Mouse (Mus musculus) heart, embryonic 16.5 days (tissue): ENCODE data around the gene Cdh5. TPM values are rescaled to one million over a fixed set of nuclear protein-coding genes. Genes with fewer than 3 reads are reported as not detected.
"Not testable (repeated sequence)": the region's sequence is repeated elsewhere in the genome, so short reads cannot be mapped to it uniquely, and the experiment has no call there.

Experiments
- ATAC-seq: fragments of 200-750 bp; cut with Nextera tagmentation; replicated peaks from 2 replicates; pipeline ENCODE4 v1.8.0; 2017; ENCODE audit warnings: moderate number of reproducible peaks; ENCODE audit not compliant: insufficient read depth, low FRiP score; ENCODE audit errors: extremely low read depth
- H3K27ac ChIP-seq: fragments of 300-500 bp; sonication (generic); 2 replicates; pipeline ENCODE4 v1.5.1; 2014; ENCODE audit warnings: mild to moderate bottlenecking, low read length, control low read depth, moderate library complexity
- H3K27me3 ChIP-seq: fragments of 300-500 bp; sonication (generic); 2 replicates; pipeline ENCODE4 v1.6.1; 2014; ENCODE audit warnings: low read length, mixed read lengths; ENCODE audit not compliant: control insufficient read depth, insufficient read depth
- H3K36me3 ChIP-seq: fragments of 300-500 bp; sonication (generic); 2 replicates; pipeline ENCODE4 v1.6.1; 2014; ENCODE audit not compliant: control insufficient read depth, insufficient read depth
- H3K4me1 ChIP-seq: fragments of 300-500 bp; sonication (generic); 2 replicates; pipeline ENCODE4 v1.6.1; 2014; ENCODE audit warnings: low read length, mixed read lengths; ENCODE audit not compliant: control insufficient read depth, insufficient read depth
- H3K4me2 ChIP-seq: fragments of 300-500 bp; sonication (generic); 2 replicates; pipeline ENCODE4 v1.6.1; 2014; ENCODE audit warnings: low read depth, mild to moderate bottlenecking, control low read depth, low read length
- H3K4me3 ChIP-seq: fragments of 300-500 bp; sonication (generic); 2 replicates; pipeline ENCODE4 v1.5.1; 2014; ENCODE audit warnings: mild to moderate bottlenecking, control low read depth, low read length
- H3K9ac ChIP-seq: fragments of 300-500 bp; sonication (generic); 2 replicates; pipeline ENCODE4 v1.6.1; 2014; ENCODE audit warnings: low read length, control low read depth
- H3K9me3 ChIP-seq: fragments of 300-500 bp; sonication (generic); replicated peaks from 2 replicates; pipeline ENCODE4 v1.6.1; 2016; ENCODE audit warnings: low read length; ENCODE audit not compliant: control insufficient read depth
- WGBS: fragments of 180-500 bp; shearing (Covaris S2); extraction: QIAGEN DNeasy Blood & Tissue Kit; methylation state at CpG from one replicate; pipeline ENCODE4 v1.1.7; 2014; 5-methylcytosine and 5-hydroxymethylcytosine counted together
- polyA plus RNA-seq: library from polyadenylated mRNA; unstranded; fragments of >200 nt; fragmentation: Nextera tagmentation; extraction: Ambion mirVana; gene quantifications from 2 replicates; pipeline ENCODE4 v1.2.1, GENCODE M21; 2015

The Cdh5 gene
- polyA plus RNA-seq, 1 experiment from 2014 or later: 48.8 TPM

DNA sequence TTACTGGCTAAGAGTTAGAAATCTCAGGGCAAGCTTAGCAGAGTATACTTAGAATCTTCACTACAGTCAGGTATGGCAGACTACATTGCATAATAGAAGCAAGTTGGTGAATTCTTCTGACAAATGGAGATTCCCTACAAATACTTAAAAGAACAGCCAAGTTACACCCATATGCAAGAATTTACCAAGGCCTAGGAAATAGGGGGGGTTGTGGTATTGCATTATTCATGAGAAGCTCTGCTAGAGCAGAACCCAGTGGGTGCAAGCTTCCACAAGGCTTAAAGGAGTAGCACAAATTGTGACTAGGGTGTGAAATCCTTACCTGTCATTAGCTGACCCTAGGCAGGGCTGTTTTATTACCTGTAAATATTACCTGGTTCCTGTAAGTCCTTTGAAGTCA lies 13.5 kb upstream of the Cdh5 start:
- not testable (repeated sequence) for H3K27ac ChIP-seq, H3K4me3 ChIP-seq, H3K4me1 ChIP-seq, H3K9me3 ChIP-seq, H3K4me2 ChIP-seq, H3K27me3 ChIP-seq, ATAC-seq, H3K9ac ChIP-seq, H3K36me3 ChIP-seq

DNA sequence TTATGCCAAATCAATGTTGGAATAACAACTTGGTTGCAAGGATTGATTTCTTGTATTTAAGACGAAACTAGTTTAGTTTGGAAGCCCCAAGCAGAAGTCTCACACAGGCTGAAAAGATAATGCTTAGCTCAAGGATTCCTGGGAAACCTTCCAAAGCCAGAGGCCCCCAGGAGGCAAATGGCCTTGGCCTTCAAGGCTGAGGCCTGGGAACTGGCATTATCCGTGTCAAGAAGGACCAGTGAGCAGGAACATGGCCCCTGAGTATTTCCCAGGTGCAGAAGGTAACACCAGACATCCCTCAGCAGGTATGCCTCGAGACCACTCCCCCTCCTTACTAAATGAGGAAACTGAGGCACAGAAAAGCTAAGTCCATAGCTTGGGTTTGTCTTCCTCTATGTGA lies 12.5 kb upstream of the Cdh5 start:
- no peaks in the 10 kb centered on the region for H3K27me3 ChIP-seq
- H3K4me1 ChIP-seq: peaks cover 5% of the 10 kb centered on the region; the same call in 1 of the 2 replicates
- no peaks in the 10 kb centered on the region for H3K36me3 ChIP-seq
- H3K4me2 ChIP-seq: no peak overlapping the region
- H3K9ac ChIP-seq: no peak overlapping the region
- no peak for ATAC-seq
- H3K9me3 ChIP-seq: no peaks in the 10 kb centered on the region
- H3K4me3 ChIP-seq: no peak overlapping the region
- H3K27ac ChIP-seq: no peak overlapping the region
- 58% methylated on average over 3 of the region's 3 CpGs for WGBS

DNA sequence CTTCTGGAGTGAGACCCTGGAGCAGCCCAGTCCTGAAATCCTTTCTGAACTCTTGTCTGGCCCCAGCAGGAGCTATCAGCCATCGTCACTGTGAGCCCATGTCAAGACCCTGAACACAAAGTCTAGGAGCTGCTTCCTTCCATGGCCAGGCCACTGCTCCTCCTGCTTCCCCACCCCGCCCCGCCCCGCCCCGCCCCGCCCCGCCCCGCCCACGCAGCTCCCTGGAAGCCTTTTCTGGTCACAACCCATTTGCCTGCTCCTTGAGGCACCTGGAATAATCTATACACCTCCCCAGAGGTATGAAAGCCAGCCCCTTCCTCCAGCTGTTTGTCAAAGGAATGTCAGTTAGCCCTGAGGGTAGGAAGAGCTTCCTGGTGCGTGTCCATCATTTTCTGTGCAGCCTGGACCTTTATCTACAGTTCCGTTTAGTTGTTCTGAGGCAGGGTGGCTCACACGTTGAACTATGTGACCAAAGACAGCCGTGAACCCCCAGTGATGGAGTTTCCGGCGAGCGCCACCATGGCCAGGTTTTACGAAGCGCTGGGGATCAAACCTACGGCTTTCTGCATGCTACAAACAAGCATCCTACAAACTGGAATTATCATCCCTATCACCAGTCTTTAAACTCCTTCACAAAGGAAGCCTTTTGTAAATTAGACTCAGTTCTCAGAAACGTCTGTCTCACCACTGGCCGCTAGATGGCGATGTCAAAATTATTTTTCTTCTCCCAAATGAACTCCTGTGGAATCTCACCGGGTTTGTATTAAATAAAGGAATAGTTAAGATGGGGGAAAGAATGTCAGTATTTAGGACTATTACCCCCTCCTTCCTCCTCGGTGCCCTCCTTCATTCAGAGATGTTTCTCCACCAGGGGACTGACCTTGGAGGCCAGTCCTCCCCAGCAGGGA lies 10.2 kb upstream of the Cdh5 start:
- ATAC-seq, H3K9me3 ChIP-seq, H3K4me1 ChIP-seq, H3K9ac ChIP-seq, H3K27me3 ChIP-seq, H3K27ac ChIP-seq, H3K36me3 ChIP-seq: not testable (repeated sequence)
- Histone ChIP-seq H3K4me3 (peak overlapping the region; percentile 14; the same call in 1 of the 2 replicates), H3K4me2 (peak overlapping the region; percentile 56)
- WGBS: 5% methylated on average over 23 of the region's 24 CpGs

DNA sequence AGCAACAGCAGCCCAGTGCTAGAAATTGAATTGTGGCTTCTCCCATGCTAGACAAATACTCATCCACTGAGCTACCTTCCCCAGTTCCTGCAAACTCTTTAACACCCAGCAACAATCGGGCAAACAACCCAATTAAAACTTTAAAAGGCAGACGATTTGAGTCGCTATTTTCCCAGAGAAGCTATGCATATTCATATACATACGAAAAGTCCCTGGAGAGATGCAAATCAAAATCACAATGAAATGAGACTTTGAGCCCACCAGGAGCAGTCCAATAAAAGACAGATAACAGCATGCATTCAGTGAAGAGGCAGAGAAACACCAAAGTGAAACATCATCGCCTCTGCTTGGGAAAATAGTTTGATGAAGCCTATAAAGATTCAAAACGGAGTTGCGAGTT lies 8.1 kb upstream of the Cdh5 start:
- H3K9ac ChIP-seq: no peak overlapping the region
- H3K36me3 ChIP-seq: no peaks in the 10 kb centered on the region
- no peaks in the 10 kb centered on the region for H3K27me3 ChIP-seq
- no peak overlapping the region for H3K4me3 ChIP-seq
- peaks cover 5% of the 10 kb centered on the region; the same call in 1 of the 2 replicates for H3K4me1 ChIP-seq
- H3K27ac ChIP-seq: no peak overlapping the region
- no peak overlapping the region for H3K4me2 ChIP-seq
- WGBS: 63% methylated on average over 7 of the region's 7 CpGs
- ATAC-seq: no peak
- no peaks in the 10 kb centered on the region for H3K9me3 ChIP-seq

DNA sequence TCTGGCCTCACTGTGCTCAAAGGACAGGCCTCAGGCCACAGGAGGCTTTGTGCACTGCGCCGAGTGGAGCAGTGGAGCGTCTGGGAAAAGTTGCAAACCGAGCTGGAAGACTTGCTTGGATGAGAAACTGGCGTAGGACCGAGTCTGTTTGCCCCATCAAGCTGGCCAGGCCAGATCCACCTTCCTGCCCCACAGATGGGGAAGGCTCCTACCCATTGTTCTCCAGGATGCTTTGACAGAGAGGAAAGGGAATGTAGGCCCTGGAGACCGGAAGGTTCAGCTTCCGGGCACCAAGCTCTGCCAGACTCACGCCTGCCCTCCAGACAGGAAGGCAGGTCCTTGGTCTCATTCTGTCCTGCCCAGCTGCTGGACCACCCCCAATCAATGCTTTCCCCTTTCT lies 5.8 kb upstream of the Cdh5 start:
- Histone ChIP-seq H3K4me2 (no peak overlapping the region), H3K36me3 (no peaks in the 10 kb centered on the region), H3K4me3 (no peak overlapping the region), H3K9ac (no peak overlapping the region), H3K4me1 (peaks cover 11% of the 10 kb centered on the region), H3K9me3 (no peaks in the 10 kb centered on the region), H3K27me3 (no peaks in the 10 kb centered on the region), H3K27ac (peak overlapping the region; percentile 83)
- peak; percentile 70 for ATAC-seq
- WGBS: 63% methylated on average over 9 of the region's 9 CpGs

DNA sequence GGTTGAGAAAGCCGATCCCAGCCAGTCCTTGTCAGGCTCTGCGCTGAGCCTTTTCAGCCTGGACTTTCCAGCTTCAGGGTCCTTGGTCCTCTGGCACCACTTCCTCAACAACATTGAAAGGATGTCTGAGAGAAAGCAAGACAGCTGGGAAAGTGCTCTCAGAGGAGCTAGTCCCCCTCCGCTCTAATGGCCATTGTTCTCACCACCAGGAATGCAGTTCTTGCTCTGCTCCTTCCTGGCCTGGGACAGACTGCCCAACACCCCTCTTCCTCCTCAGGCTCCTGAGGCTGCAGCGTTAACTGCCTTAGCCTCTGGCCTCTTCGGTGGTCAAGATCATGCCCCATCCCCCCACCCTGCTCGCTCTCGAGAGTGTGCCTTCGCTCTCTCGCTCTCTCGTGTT lies 4.8 kb upstream of the Cdh5 start:
- 39% methylated on average over 10 of the region's 10 CpGs for WGBS
- Histone ChIP-seq H3K4me2 (no peak overlapping the region), H3K36me3 (no peaks in the 10 kb centered on the region), H3K9me3 (no peaks in the 10 kb centered on the region), H3K4me3 (no peak overlapping the region), H3K9ac (no peak overlapping the region), H3K27ac (peak overlapping the region; percentile 83), H3K4me1 (peaks cover 11% of the 10 kb centered on the region), H3K27me3 (no peaks in the 10 kb centered on the region)
- ATAC-seq: peak; percentile 33; the same call in 1 of the 2 replicates

DNA sequence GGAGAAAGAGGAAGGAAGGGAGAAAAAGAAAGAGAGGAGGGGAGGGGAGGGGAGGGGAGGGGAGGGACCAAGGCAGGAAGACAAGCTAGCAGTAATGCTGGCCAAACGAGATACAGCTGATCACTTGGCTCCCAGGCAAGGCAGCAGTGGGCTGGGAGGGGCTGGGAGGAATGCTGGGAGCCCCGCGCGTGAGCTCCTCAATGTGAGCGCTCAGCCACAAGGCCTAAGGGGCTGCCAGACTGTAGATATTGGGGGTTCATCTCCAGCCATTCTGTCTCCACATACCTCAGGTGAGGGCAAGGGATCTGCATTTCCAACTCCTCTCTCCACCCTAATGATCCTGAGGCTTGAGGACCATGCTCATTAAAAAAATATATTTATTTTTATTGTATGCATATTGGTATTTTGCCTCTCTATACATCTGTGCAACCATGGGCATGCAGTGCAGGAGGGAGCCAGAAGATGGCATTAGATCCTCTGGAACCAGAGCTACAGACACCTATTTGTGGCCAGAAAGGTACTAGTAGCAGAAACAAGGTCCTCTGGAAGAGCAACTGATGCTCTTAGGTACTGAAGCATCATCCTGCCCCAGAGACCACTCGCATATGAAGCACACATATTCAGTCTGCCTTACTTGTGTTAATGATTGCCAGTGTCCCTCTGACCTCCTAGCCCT lies 2.6 kb upstream of the Cdh5 start:
- no peak overlapping the region for H3K4me3 ChIP-seq
- peaks cover 6% of the 10 kb centered on the region for H3K4me1 ChIP-seq
- H3K27me3 ChIP-seq: no peaks in the 10 kb centered on the region
- ATAC-seq: no peak
- 11% methylated on average over 6 of the region's 6 CpGs for WGBS
- H3K27ac ChIP-seq: peak overlapping the region; percentile 57
- no peaks in the 10 kb centered on the region for H3K9me3 ChIP-seq
- no peak overlapping the region for H3K9ac ChIP-seq
- H3K36me3 ChIP-seq: no peaks in the 10 kb centered on the region
- peak overlapping the region; percentile 44 for H3K4me2 ChIP-seq

DNA sequence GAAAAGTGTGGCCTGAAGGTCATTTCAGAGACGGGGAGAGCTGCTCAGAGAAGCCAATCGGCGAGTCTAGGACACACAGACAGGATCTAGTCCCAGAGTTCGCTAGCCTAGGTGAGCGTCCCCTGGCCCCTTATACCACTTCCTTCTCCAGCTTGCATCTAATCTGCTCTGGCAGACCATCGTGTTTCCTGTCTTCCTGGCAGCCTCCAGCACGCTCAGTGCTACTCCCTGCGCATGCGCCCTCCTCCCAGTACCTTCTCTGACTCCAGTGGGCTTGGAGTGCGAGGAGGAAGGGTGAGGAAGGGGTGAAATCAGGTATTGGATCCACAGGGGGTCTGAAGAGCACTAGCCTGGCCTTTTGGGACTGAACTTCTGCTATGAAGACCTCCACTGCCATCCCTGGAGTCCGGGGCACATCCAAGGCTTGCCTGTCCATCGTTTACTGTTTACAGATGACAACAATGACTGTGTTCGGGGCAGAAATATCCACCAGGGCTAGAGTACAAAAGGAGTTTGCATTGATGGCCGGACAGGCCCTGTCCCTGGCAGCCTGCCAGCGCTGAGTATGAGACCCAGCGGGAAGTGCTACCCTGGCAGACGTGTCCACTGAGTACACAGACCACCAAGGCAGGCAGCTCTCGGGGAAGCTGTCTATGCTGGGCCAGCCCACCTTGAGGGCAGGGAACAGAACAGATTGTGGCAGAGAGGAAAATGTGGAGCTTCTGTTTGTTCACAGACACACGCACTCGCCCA lies 1.9 kb upstream of the Cdh5 start:
- H3K9me3 ChIP-seq: no peaks in the 10 kb centered on the region
- H3K27ac ChIP-seq: peak overlapping the region; percentile 57
- peak overlapping the region; percentile 44 for H3K4me2 ChIP-seq
- no peak overlapping the region for H3K4me3 ChIP-seq
- H3K36me3 ChIP-seq: no peaks in the 10 kb centered on the region
- H3K4me1 ChIP-seq: peaks cover 6% of the 10 kb centered on the region
- no peak; the same call in 1 of the 2 replicates for ATAC-seq
- 44% methylated on average over 20 of the region's 20 CpGs for WGBS
- H3K27me3 ChIP-seq: no peaks in the 10 kb centered on the region
- H3K9ac ChIP-seq: peak overlapping the region; percentile 5; the same call in 1 of the 2 replicates
